Mouse (Mus musculus) liver, embryonic 14.5 days (tissue): Measurements from ENCODE around the gene Terf2. TPM values are rescaled to one million over a fixed set of nuclear protein-coding genes. Genes with fewer than 3 reads are reported as not detected.

ENCODE experiments used
- ATAC-seq: fragments of 200-750 bp; cut with Nextera tagmentation; 2 replicates; pipeline ENCODE4 v1.8.0; 2017; ENCODE audit warnings: moderate number of reproducible peaks, mild to moderate bottlenecking, moderate library complexity; ENCODE audit not compliant: insufficient read depth
- DNase-seq, 3 experiments: peaks; one replicate each; pipeline ENCODE4 v3.0.0-alpha.2; 2012 to 2013; ENCODE audit warnings: low read depth in 3 of 3, low spot score in 3 of 3
- H3K27ac ChIP-seq: fragments of 300-500 bp; sonication (generic); 2 replicates; pipeline ENCODE4 v1.5.1; 2014; ENCODE audit warnings: moderate library complexity, mild to moderate bottlenecking, control low read depth, inconsistent platforms
- H3K27me3 ChIP-seq: fragments of 300-500 bp; sonication (generic); 2 replicates; pipeline ENCODE4 v1.6.1; 2014; ENCODE audit warnings: mild to moderate bottlenecking, low read length, moderate library complexity; ENCODE audit not compliant: control insufficient read depth, insufficient read depth
- H3K36me3 ChIP-seq: fragments of 300-500 bp; sonication (generic); replicated peaks from 2 replicates; pipeline ENCODE4 v1.6.1; 2014; ENCODE audit warnings: low read depth; ENCODE audit not compliant: control insufficient read depth, insufficient read depth
- H3K4me1 ChIP-seq, 2 experiments: fragments of 200-500 bp in 1 of 2; fragments of 300-500 bp in 1 of 2; sonication (generic) in 1 of 2; replicated peaks; 2 replicates each; pipeline ENCODE4 v1.6.1; 2012 to 2014; ENCODE audit warnings: antibody characterized with exemption in 1 of 2, inconsistent platforms in 1 of 2, low read length in 1 of 2; ENCODE audit not compliant: control insufficient read depth in 2 of 2, insufficient read depth in 2 of 2
- H3K4me2 ChIP-seq: fragments of 300-500 bp; sonication (generic); 2 replicates; pipeline ENCODE4 v1.6.1; 2014; ENCODE audit warnings: low read depth, mild to moderate bottlenecking, control low read depth, moderate library complexity
- H3K4me3 ChIP-seq, 2 experiments: fragments of 200-500 bp in 1 of 2; fragments of 300-500 bp in 1 of 2; sonication (generic) in 1 of 2; 2 replicates each; pipeline ENCODE4 v1.5.1; 2012 to 2014; ENCODE audit warnings: low read depth in 2 of 2, low read length in 2 of 2, mild to moderate bottlenecking in 2 of 2, control low read depth in 1 of 2, inconsistent platforms in 1 of 2, moderate library complexity in 1 of 2; ENCODE audit not compliant: insufficient read depth in 1 of 2
- H3K9ac ChIP-seq: fragments of 300-500 bp; sonication (generic); replicated peaks from 2 replicates; pipeline ENCODE4 v1.6.1; 2014; ENCODE audit warnings: mild to moderate bottlenecking, control low read depth, moderate library complexity
- H3K9me3 ChIP-seq: fragments of 300-500 bp; sonication (generic); 2 replicates; pipeline ENCODE4 v1.6.1; 2016; ENCODE audit warnings: low read length, mixed read lengths; ENCODE audit not compliant: control insufficient read depth
- CTCF ChIP-seq: IDR thresholded peaks from 2 replicates; pipeline ENCODE4 v1.5.1; 2016; ENCODE audit warnings: antibody characterized with exemption, low read depth, control low read depth
- EP300 ChIP-seq: IDR thresholded peaks from 2 replicates; pipeline ENCODE4 v1.6.1; 2016; ENCODE audit warnings: antibody characterized with exemption, low read depth
- WGBS: fragments of 180-500 bp; shearing (Covaris S2); extraction: QIAGEN DNeasy Blood & Tissue Kit; methylation state at CpG from one replicate; pipeline ENCODE4 v1.1.7; 2014; ENCODE audit not compliant: insufficient replicate concordance; 5-methylcytosine and 5-hydroxymethylcytosine counted together
- microRNA-seq: library from miRNA; unstranded; fragments of <30 nt; microRNA quantifications from one replicate; pipeline ENCODE4, GENCODE M21; 2016
- polyA plus RNA-seq, 2 experiments: library from polyadenylated mRNA; depleted of rRNA in 1 of 2; stranded (reverse) in 1 of 2; unstranded in 1 of 2; fragments of >200 nt; fragmentation: Nextera tagmentation in 1 of 2; extraction: Ambion mirVana in 1 of 2; gene quantifications; 2 replicates each; pipeline versions ENCODE4 v1.2.1 to v1.2.3; 2012 to 2014

Terf2 gene
- polyA plus RNA-seq, 2 experiments, result 5.3 to 9.3 TPM

GRCm38 (mm10) chr8:107029310-107029709, 67.0 kb downstream of the Terf2 start:
- 70% methylated on average over 3 of the region's 3 CpGs for WGBS
- Histone ChIP-seq H3K4me2 (no peak overlapping the region), H3K27me3 (no peaks in the 10 kb centered on the region), H3K36me3 (no peaks in the 10 kb centered on the region), H3K4me3 (no peak overlapping the region), H3K4me1 (peaks cover 10 to 25% of the 10 kb centered on the region in 2 experiments), H3K27ac (no peak overlapping the region), H3K9me3 (no peaks in the 10 kb centered on the region), H3K9ac (no peak overlapping the region)
- TF ChIP-seq EP300 (no peak), CTCF (no peak)
- ATAC-seq (no peak), DNase-seq (no peak)

GRCm38 (mm10) chr8:107023479-107023878, 72.9 kb downstream of the Terf2 start:
- 77% methylated on average over 8 of the region's 8 CpGs for WGBS
- ATAC-seq (no peak), DNase-seq (no peak)
- Histone ChIP-seq H3K4me2 (no peak overlapping the region), H3K9me3 (no peaks in the 10 kb centered on the region), H3K36me3 (no peaks in the 10 kb centered on the region), H3K9ac (no peak overlapping the region), H3K27ac (no peak overlapping the region), H3K4me3 (no peak overlapping the region), H3K27me3 (no peaks in the 10 kb centered on the region), H3K4me1 (peaks cover 0 to under 1% of the 10 kb centered on the region in 2 experiments; a peak in 1 of 4 replicates)
- no peak for TF ChIP-seq EP300
- no peak for TF ChIP-seq CTCF

Small RNAs within 50 kb of the gene (microRNA-seq; reads per million reads assigned to microRNA genes)
- 2.5 reads per million for gene Mir7075

Other genes starting within 250 kb of the Terf2 start
- gene Has3, start 226.3 kb downstream of the Terf2 start, polyA plus RNA-seq (2012; rRNA removed), result 0.02 and 0.08 TPM in 2 replicates
- gene Has3, start 226.3 kb downstream of the Terf2 start, polyA plus RNA-seq (2014; fragmentation: Nextera tagmentation; extraction: Ambion mirVana), result 0.04 TPM in 1 of 2 replicates, not detected in the other
- 23.4 and 27.3 TPM in 2 replicates for gene Utp4, start 202.9 kb downstream of the Terf2 start, polyA plus RNA-seq (2012; rRNA removed)
- 35.1 and 35.3 TPM in 2 replicates for gene Utp4, start 202.9 kb downstream of the Terf2 start, polyA plus RNA-seq (2014; fragmentation: Nextera tagmentation; extraction: Ambion mirVana)
- 0.52 and 0.68 TPM in 2 replicates for gene Sntb2, start 160.8 kb downstream of the Terf2 start, polyA plus RNA-seq (2012; rRNA removed)
- 0.88 and 0.99 TPM in 2 replicates for gene Sntb2, start 160.8 kb downstream of the Terf2 start, polyA plus RNA-seq (2014; fragmentation: Nextera tagmentation; extraction: Ambion mirVana)
- gene Vps4a, start 65.3 kb downstream of the Terf2 start, polyA plus RNA-seq (2012; rRNA removed), result 9.0 and 12.1 TPM in 2 replicates
- gene Vps4a, start 65.3 kb downstream of the Terf2 start, polyA plus RNA-seq (2014; fragmentation: Nextera tagmentation; extraction: Ambion mirVana), result 22.8 and 22.9 TPM in 2 replicates
- 9.9 and 11.8 TPM in 2 replicates for gene Pdf, start 47.9 kb downstream of the Terf2 start, polyA plus RNA-seq (2012; rRNA removed)
- gene Pdf, start 47.9 kb downstream of the Terf2 start, polyA plus RNA-seq (2014; fragmentation: Nextera tagmentation; extraction: Ambion mirVana), result 8.4 and 9.9 TPM in 2 replicates
- gene Cog8, start 39.9 kb downstream of the Terf2 start, polyA plus RNA-seq (2012; rRNA removed), result 12.2 and 14.8 TPM in 2 replicates
- 16.8 and 18.6 TPM in 2 replicates for gene Cog8, start 39.9 kb downstream of the Terf2 start, polyA plus RNA-seq (2014; fragmentation: Nextera tagmentation; extraction: Ambion mirVana)
- 8.6 and 28.8 TPM in 2 replicates for gene Nip7, start 39.7 kb downstream of the Terf2 start, polyA plus RNA-seq (2012; rRNA removed)
- 48.5 and 55.8 TPM in 2 replicates for gene Nip7, start 39.7 kb downstream of the Terf2 start, polyA plus RNA-seq (2014; fragmentation: Nextera tagmentation; extraction: Ambion mirVana)
- gene Tmed6, start 30.9 kb downstream of the Terf2 start, polyA plus RNA-seq (2012; rRNA removed), result 1.0 and 1.5 TPM in 2 replicates
- 3.7 and 3.8 TPM in 2 replicates for gene Tmed6, start 30.9 kb downstream of the Terf2 start, polyA plus RNA-seq (2014; fragmentation: Nextera tagmentation; extraction: Ambion mirVana)
- gene Cyb5b, start 54.1 kb upstream of the Terf2 start, polyA plus RNA-seq (2012; rRNA removed), result 14.1 and 21.1 TPM in 2 replicates
- gene Cyb5b, start 54.1 kb upstream of the Terf2 start, polyA plus RNA-seq (2014; fragmentation: Nextera tagmentation; extraction: Ambion mirVana), result 25.4 and 25.6 TPM in 2 replicates
- 4.6 and 5.1 TPM in 2 replicates for gene Nfat5, start 196.9 kb upstream of the Terf2 start, polyA plus RNA-seq (2012; rRNA removed)
- 0.66 and 0.76 TPM in 2 replicates for gene Nfat5, start 196.9 kb upstream of the Terf2 start, polyA plus RNA-seq (2014; fragmentation: Nextera tagmentation; extraction: Ambion mirVana)